Mouse (Mus musculus) splenic B cell, adult 2 months (primary cell): ENCODE measurements at regions not wholly inside any gene's neighbourhood (a gene's known extent, or its start where the extent isn't known, plus 50 kb on each side); places are given as distances from the start of the nearest gene placed in this dataset.

Experiments
- DNase-seq: peaks from one replicate; pipeline ENCODE4 v3.0.0-alpha.2; 2011; ENCODE audit warnings: low read depth, low spot score
- H3K27me3 ChIP-seq: 2 replicates; pipeline ENCODE4 v1.6.1; 2012; ENCODE audit warnings: mild to moderate bottlenecking, low read length, moderate library complexity, mixed read lengths; ENCODE audit not compliant: control insufficient read depth, poor library complexity, insufficient read depth, severe bottlenecking
- H3K36me3 ChIP-seq: 2 replicates; pipeline ENCODE4 v1.6.1; 2012; ENCODE audit warnings: mild to moderate bottlenecking, low read length, moderate library complexity, mixed read lengths; ENCODE audit not compliant: control insufficient read depth, poor library complexity, insufficient read depth, severe bottlenecking

DNA sequence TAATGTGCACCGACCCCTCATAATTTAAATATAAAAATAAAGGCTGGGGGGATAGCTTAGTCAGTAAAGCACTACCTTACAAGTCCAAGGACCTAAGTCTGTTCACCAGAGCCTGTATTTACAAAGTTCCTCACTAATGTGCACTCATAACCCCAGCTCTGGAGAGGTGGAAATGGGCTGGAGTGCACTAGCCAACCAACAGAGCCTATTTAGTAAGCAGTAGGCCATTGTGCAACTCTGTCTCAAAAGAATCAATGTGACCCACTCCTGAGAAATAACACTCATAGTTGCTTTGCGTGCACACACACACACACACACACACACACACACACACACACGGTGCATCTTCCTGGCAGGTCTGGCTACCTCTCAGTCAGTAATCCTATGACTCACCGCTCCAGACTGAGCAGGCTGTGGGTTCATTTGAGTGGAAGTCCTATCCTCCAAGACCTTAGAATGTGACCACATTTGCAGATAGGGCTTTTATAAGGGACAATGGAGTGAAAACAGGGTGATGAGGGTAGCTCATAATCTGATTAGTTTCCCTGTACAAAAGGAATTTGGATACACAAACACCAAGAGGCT lies 256.9 kb downstream of the Bcor start:
- Histone ChIP-seq H3K27me3 (no peaks in the 10 kb centered on the region), H3K36me3 (no peaks in the 10 kb centered on the region)
- DNase-seq: no peak

DNA sequence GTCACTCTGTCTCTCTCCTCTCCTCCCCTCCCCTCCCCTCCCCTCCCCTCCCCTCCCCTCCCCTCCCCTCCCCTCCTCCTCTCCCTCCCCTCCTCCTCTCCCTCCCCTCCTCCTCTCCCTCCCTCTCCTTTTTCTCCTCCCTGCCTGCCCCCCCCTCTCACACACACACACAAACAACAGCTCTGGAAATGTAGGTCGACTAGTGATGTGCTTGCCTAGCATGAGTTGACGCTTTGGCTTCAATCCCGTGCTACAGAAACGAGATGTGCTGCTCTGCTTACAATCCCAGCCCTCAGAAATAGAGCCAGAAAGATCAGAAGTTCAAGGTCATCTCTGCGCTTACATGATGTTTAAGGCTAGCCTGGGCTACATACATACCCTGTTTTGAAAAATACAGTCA lies 254.9 kb downstream of the Bcor start:
- DNase-seq: no peak
- H3K36me3 ChIP-seq: no peaks in the 10 kb centered on the region
- H3K27me3 ChIP-seq: no peaks in the 10 kb centered on the region

GRCm38 (mm10) chrX:11907167-11907566 lies 253.0 kb downstream of the Bcor start:
- Histone ChIP-seq H3K36me3 (no peaks in the 10 kb centered on the region), H3K27me3 (no peaks in the 10 kb centered on the region)
- DNase-seq: no peak

DNA sequence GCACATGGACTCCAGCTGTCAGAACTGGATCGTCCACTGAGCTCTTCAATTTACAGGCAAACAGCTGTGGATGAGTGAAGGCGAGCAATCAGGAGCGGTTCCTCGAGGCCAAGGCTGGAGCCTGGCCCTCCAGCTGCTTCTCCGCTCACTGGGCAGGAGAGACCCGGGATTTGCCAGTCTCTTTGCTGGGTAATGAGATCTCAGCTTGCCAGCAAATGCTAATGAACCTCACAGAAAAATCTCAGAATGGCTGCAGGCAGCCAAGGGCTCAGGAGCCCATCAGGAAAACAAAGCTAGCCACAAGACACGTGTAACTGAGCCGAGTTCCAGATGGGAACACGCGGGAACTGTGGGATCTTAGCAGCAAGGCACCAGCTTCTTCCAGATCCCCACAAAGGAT lies 244.2 kb downstream of the Bcor start:
- no peak for DNase-seq
- no peaks in the 10 kb centered on the region for H3K27me3 ChIP-seq
- H3K36me3 ChIP-seq: no peaks in the 10 kb centered on the region

GRCm38 (mm10) chrX:11920231-11920630 lies 239.9 kb downstream of the Bcor start:
- DNase-seq: no peak
- Histone ChIP-seq H3K36me3 (no peaks in the 10 kb centered on the region), H3K27me3 (no peaks in the 10 kb centered on the region)

DNA sequence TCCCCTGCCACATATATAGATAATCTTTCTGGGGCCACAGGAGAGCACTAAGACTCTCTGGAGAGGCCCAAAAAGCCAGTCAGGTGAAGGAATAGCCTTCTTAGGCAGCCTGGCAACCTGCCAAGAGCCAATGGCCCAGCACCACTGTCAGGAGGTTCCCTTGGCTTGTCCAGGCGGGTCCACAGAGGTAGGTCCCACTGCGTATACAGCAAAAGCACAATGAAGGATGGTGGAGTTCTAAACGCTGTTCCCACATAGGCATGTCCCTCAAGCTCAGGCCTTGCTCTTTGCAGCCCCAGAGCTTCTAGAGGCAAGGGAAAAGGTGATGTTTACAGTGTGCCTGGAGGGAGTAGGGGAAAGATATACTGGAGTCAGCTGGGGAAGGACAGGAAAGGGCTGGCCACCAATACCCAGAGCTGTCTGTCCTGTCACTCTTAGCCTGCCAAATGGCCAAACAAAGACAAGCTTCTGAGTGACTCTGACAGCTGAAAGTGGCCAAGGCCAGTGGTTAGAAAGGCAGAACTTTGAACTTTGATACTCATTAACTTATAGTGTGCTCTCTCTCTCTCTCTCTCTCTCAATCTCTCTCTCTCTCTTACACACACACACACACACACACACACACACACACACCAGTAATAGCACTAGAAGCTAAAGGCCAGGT lies 235.4 kb downstream of the Bcor start:
- DNase-seq: no peak
- Histone ChIP-seq H3K36me3 (no peaks in the 10 kb centered on the region), H3K27me3 (no peaks in the 10 kb centered on the region)

- Histone ChIP-seq H3K27me3 (no peaks in the 10 kb centered on the region), H3K36me3 (no peaks in the 10 kb centered on the region)
- DNase-seq: no peak
Observed at GRCm38 (mm10) chrX:11926868-11927535, 233.2 kb downstream of the Bcor start.

DNA sequence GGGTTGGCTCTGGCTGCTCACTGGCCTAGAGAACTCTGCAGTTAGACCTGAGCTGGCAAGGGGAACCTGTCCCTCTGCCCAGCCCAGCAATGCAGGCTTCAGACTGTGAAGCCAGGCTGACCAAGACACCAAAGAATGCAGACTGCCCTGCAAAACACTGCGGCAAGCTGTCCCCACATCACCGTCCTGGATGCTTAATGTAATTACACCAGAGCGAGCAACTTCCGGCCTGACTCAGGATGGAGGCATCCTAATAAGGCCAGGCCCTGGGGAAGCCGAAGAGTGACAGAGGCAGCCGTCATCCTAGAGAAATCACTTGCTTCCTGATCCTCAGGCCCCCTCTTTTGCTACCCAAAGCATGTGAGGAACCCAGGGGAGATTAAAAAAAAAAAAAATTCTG lies 230.7 kb downstream of the Bcor start:
- DNase-seq: no peak
- no peaks in the 10 kb centered on the region for H3K36me3 ChIP-seq
- no peaks in the 10 kb centered on the region for H3K27me3 ChIP-seq

- no peak for DNase-seq
- Histone ChIP-seq H3K36me3 (no peaks in the 10 kb centered on the region), H3K27me3 (no peaks in the 10 kb centered on the region)
Observed at GRCm38 (mm10) chrX:11931432-11931831, 228.7 kb downstream of the Bcor start.

- no peaks in the 10 kb centered on the region for H3K27me3 ChIP-seq
- H3K36me3 ChIP-seq: no peaks in the 10 kb centered on the region
- DNase-seq: no peak
Observed at GRCm38 (mm10) chrX:11935337-11935736, 224.8 kb downstream of the Bcor start.

- no peak for DNase-seq
Observed at GRCm38 (mm10) chrX:11940246-11940645, 219.9 kb downstream of the Bcor start.

GRCm38 (mm10) chrX:11943367-11943766 lies 216.8 kb downstream of the Bcor start:
- Histone ChIP-seq H3K36me3 (no peaks in the 10 kb centered on the region), H3K27me3 (no peaks in the 10 kb centered on the region)
- no peak for DNase-seq

More at GRCm38 (mm10) chrX:11940246-11940645, 219.9 kb downstream of the Bcor start:
- Histone ChIP-seq H3K36me3 (no peaks in the 10 kb centered on the region), H3K27me3 (no peaks in the 10 kb centered on the region)

DNA sequence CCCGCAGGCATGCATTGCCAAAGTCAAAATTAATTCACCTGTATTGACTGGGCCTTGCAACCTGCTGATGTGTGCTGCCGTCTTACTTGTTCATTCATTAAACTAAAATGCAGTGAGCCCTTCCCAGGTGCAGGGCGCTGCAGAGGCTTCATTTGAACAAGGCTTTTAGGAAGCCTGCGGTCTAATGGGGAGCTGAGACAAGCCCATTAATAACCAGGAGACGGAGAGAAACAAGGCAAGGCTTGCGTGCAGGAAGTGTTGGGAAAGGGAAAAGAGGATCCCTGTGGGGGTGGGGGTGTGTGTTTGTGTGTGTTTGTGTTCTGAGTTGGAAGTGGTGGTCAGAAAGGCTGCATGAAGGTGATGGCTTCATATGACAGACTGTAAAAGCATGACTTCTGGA lies 215.6 kb downstream of the Bcor start:
- Histone ChIP-seq H3K36me3 (no peaks in the 10 kb centered on the region), H3K27me3 (no peaks in the 10 kb centered on the region)
- DNase-seq: no peak

DNA sequence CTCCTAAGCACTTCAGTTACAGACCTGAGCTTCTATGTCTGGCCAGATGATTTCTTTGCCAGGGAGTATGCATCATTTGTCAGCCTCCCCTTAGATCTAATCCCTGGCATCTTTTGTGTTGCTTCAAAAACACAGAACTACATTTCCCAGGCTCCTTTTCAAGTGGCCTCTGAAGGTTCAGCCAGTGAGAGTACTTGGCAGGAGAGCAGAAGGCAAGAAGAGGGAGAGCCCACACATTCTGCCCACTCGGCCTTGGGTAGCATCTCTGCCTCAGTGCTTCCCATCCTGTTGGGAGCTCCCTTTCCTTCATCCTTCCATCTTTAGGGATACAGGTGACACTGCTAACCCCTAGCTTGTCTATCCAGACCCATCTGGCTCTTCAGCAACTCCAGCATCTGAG lies 214.9 kb downstream of the Bcor start:
- Histone ChIP-seq H3K27me3 (no peaks in the 10 kb centered on the region), H3K36me3 (no peaks in the 10 kb centered on the region)
- no peak for DNase-seq

DNA sequence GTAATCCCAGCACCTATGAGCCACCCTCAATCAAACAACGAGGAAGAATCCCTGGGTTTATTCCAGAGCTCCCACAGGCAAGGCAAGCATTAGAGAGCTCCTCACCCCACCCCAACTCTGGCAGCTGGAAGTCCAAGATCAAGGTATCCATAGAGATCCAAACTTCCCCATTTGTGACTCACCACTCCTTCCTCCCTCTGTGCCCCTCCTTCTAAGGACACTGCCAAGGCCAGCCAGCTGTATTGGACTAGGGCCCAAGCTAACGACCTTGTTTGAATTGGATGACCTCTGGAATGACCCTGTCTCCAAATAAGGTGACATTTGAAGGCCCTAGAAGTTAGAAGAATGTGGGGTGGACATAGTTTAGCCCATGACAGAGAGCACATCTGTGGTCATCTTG lies 208.0 kb downstream of the Bcor start:
- H3K36me3 ChIP-seq: no peaks in the 10 kb centered on the region
- DNase-seq: no peak
- H3K27me3 ChIP-seq: no peaks in the 10 kb centered on the region
